Mouse (Mus musculus) intestine, postnatal 0 days (tissue): Measurements from ENCODE around the gene Cdk2ap1. TPM values are rescaled to one million over a fixed set of nuclear protein-coding genes. Genes with fewer than 3 reads are reported as not detected.
A peak's percentile ranks its signal among the peaks of the same experiment; 100 is the strongest.
"Not testable (repeated sequence)": the region's sequence is repeated elsewhere in the genome, so short reads cannot be mapped to it uniquely, and the experiment has no call there.

Source experiments
- ATAC-seq: fragments of 200-750 bp; cut with Nextera tagmentation; 2 replicates; pipeline ENCODE4 v1.8.0; 2017; ENCODE audit warnings: mild to moderate bottlenecking, moderate TSS enrichment, moderate library complexity
- H3K27ac ChIP-seq: fragments of 300-500 bp; sonication (generic); 2 replicates; pipeline ENCODE4 v1.5.1; 2014; ENCODE audit warnings: mild to moderate bottlenecking, low read depth, low read length, moderate library complexity
- H3K27me3 ChIP-seq: fragments of 300-500 bp; sonication (generic); replicated peaks from 2 replicates; pipeline ENCODE4 v1.6.1; 2014; ENCODE audit warnings: low read length, mixed read lengths; ENCODE audit not compliant: control insufficient read depth, insufficient read depth
- H3K36me3 ChIP-seq: fragments of 300-500 bp; sonication (generic); 2 replicates; pipeline ENCODE4 v1.6.1; 2014; ENCODE audit warnings: mild to moderate bottlenecking, moderate library complexity; ENCODE audit not compliant: control insufficient read depth, insufficient read depth
- H3K4me1 ChIP-seq: fragments of 300-500 bp; sonication (generic); replicated peaks from 2 replicates; pipeline ENCODE4 v1.6.1; 2014; ENCODE audit warnings: antibody characterized with exemption, low read length, mixed read lengths; ENCODE audit not compliant: control insufficient read depth, insufficient read depth
- H3K4me2 ChIP-seq: fragments of 300-500 bp; sonication (generic); replicated peaks from 2 replicates; pipeline ENCODE4 v1.6.1; 2014; ENCODE audit warnings: low read depth, mild to moderate bottlenecking, moderate library complexity
- H3K4me3 ChIP-seq: fragments of 300-500 bp; sonication (generic); 2 replicates; pipeline ENCODE4 v1.5.1; 2014; ENCODE audit warnings: low read depth, low read length
- H3K9ac ChIP-seq: fragments of 300-500 bp; sonication (generic); 2 replicates; pipeline ENCODE4 v1.6.1; 2014; ENCODE audit warnings: mild to moderate bottlenecking, low read depth, low read length
- H3K9me3 ChIP-seq: fragments of 300-500 bp; sonication (generic); 2 replicates; pipeline ENCODE4 v1.6.1; 2016; ENCODE audit warnings: mixed run types; ENCODE audit not compliant: control insufficient read depth
- CTCF ChIP-seq: sonication (generic); IDR thresholded peaks from 2 replicates; pipeline ENCODE4 v1.5.1; 2016; ENCODE audit warnings: low read depth, mild to moderate bottlenecking, control low read depth, antibody characterized with exemption, moderate library complexity
- WGBS: fragments of 180-500 bp; shearing (Covaris S2); extraction: QIAGEN DNeasy Blood & Tissue Kit; methylation state at CpG from one replicate; pipeline ENCODE4 v1.1.7; 2014; 5-methylcytosine and 5-hydroxymethylcytosine counted together
- polyA plus RNA-seq: library from polyadenylated mRNA; unstranded; fragments of >200 nt; fragmentation: Nextera tagmentation; extraction: Ambion mirVana; gene quantifications from 2 replicates; pipeline ENCODE4 v1.2.1, GENCODE M21; 2015

The Cdk2ap1 gene
- 43.3 and 53.6 TPM in 2 replicates for polyA plus RNA-seq

GRCm38 (mm10) chr5:124362982-124363381, at the start of gene Cdk2ap1:
Cdk2ap1 (minus strand) TSS chr5:124363082.
- not testable (repeated sequence) for H3K4me2 ChIP-seq, H3K36me3 ChIP-seq, H3K27ac ChIP-seq, H3K9me3 ChIP-seq, H3K9ac ChIP-seq, H3K4me3 ChIP-seq, ATAC-seq, H3K4me1 ChIP-seq, H3K27me3 ChIP-seq
- WGBS = 91% methylated on average over 5 of the region's 5 CpGs

- Histone ChIP-seq H3K9me3 (no peaks in the 10 kb centered on the region), H3K27ac (peak overlapping the region; percentile 24; the same call in 1 of the 2 replicates), H3K9ac (no peak overlapping the region), H3K4me3 (no peak overlapping the region), H3K4me2 (no peak overlapping the region), H3K27me3 (no peaks in the 10 kb centered on the region), H3K36me3 (peaks cover 40% of the 10 kb centered on the region), H3K4me1 (no peaks in the 10 kb centered on the region)
- 79% methylated on average over 5 of the region's 5 CpGs for WGBS
- no peak for ATAC-seq
- TF ChIP-seq CTCF = no peak
These were observed 49.3 kb upstream of the Cdk2ap1 start for GRCm38 (mm10) chr5:124412163-124412562.

- H3K4me2 ChIP-seq = no peak overlapping the region
- H3K27ac ChIP-seq = no peak overlapping the region
- H3K9me3 ChIP-seq = no peaks in the 10 kb centered on the region
- no peak overlapping the region for H3K4me3 ChIP-seq
- no peaks in the 10 kb centered on the region for H3K4me1 ChIP-seq
- H3K36me3 ChIP-seq = peaks cover 52% of the 10 kb centered on the region
- TF ChIP-seq CTCF = peak; percentile 38
- H3K9ac ChIP-seq = no peak overlapping the region
- ATAC-seq = no peak
- 85% methylated on average over 3 of the region's 3 CpGs for WGBS
- H3K27me3 ChIP-seq = no peaks in the 10 kb centered on the region
These were observed 47.9 kb upstream of the Cdk2ap1 start for GRCm38 (mm10) chr5:124410808-124411207.

- Histone ChIP-seq H3K27ac (no peak overlapping the region), H3K27me3 (no peaks in the 10 kb centered on the region), H3K9ac (no peak overlapping the region), H3K9me3 (no peaks in the 10 kb centered on the region), H3K36me3 (peaks cover 83% of the 10 kb centered on the region), H3K4me2 (no peak overlapping the region), H3K4me3 (no peak overlapping the region), H3K4me1 (no peaks in the 10 kb centered on the region)
- no peak for TF ChIP-seq CTCF
- WGBS = 90% methylated on average over 7 of the region's 7 CpGs
- no peak for ATAC-seq
These were observed 30.8 kb upstream of the Cdk2ap1 start for GRCm38 (mm10) chr5:124393726-124394125.

- Histone ChIP-seq H3K36me3 (peaks cover 85% of the 10 kb centered on the region), H3K27me3 (no peaks in the 10 kb centered on the region), H3K4me2 (no peak overlapping the region), H3K9ac (no peak overlapping the region), H3K9me3 (no peaks in the 10 kb centered on the region), H3K4me1 (no peaks in the 10 kb centered on the region), H3K4me3 (no peak overlapping the region), H3K27ac (no peak overlapping the region)
- no peak for ATAC-seq
- WGBS = 97% methylated on average over 4 of the region's 4 CpGs
- no peak for TF ChIP-seq CTCF
These were observed 29.5 kb upstream of the Cdk2ap1 start for GRCm38 (mm10) chr5:124392412-124392811.

GRCm38 (mm10) chr5:124387932-124388331, 25.1 kb upstream of the Cdk2ap1 start:
- no peak overlapping the region for H3K4me3 ChIP-seq
- H3K36me3 ChIP-seq = peaks cover 88% of the 10 kb centered on the region
- H3K9ac ChIP-seq = no peak overlapping the region
- no peak for ATAC-seq
- H3K27me3 ChIP-seq = no peaks in the 10 kb centered on the region
- 79% methylated on average over 5 of the region's 5 CpGs for WGBS
- no peak overlapping the region for H3K4me2 ChIP-seq
- H3K27ac ChIP-seq = no peak overlapping the region
- H3K9me3 ChIP-seq = no peaks in the 10 kb centered on the region
- no peaks in the 10 kb centered on the region for H3K4me1 ChIP-seq
- TF ChIP-seq CTCF = peak; percentile 64

- Histone ChIP-seq H3K27ac (no peak overlapping the region), H3K9me3 (no peaks in the 10 kb centered on the region), H3K9ac (no peak overlapping the region), H3K36me3 (peaks cover 82% of the 10 kb centered on the region), H3K4me3 (no peak overlapping the region), H3K27me3 (no peaks in the 10 kb centered on the region), H3K4me1 (no peaks in the 10 kb centered on the region), H3K4me2 (no peak overlapping the region)
- 100% methylated on average over 1 of the region's 1 CpGs for WGBS
- no peak for TF ChIP-seq CTCF
- no peak for ATAC-seq
These were observed 17.2 kb upstream of the Cdk2ap1 start for GRCm38 (mm10) chr5:124380121-124380520.
